Mouse (Mus musculus) ES-E14 (cell line): Measurements from ENCODE around the gene Uggt2. TPM values are rescaled to one million over a fixed set of nuclear protein-coding genes. Genes with fewer than 3 reads are reported as not detected.

Experiments used
- DNase-seq: peaks from one replicate; pipeline ENCODE4 v3.0.0-alpha.2; 2013; ENCODE audit warnings: low read depth, low spot score
- H3K27ac ChIP-seq: 2 replicates; pipeline ENCODE4 v1.5.1; 2012; ENCODE audit warnings: low read depth, mild to moderate bottlenecking, low read length, moderate library complexity, mixed read lengths; ENCODE audit not compliant: poor library complexity, insufficient read depth, severe bottlenecking
- H3K36me3 ChIP-seq: 2 replicates; pipeline ENCODE4 v1.6.1; 2012; ENCODE audit warnings: mild to moderate bottlenecking, low read length, moderate library complexity, mixed read lengths; ENCODE audit not compliant: control insufficient read depth, poor library complexity, insufficient read depth, severe bottlenecking
- H3K4me1 ChIP-seq, 2 experiments: fragments of 150-350 bp in 1 of 2; sonication (generic) in 1 of 2; 2 replicates each; pipeline ENCODE4 v1.6.1; 2012; ENCODE audit warnings: low read length in 2 of 2, mild to moderate bottlenecking in 1 of 2, mixed read lengths in 1 of 2; ENCODE audit not compliant: control insufficient read depth in 2 of 2, insufficient read depth in 2 of 2, poor library complexity in 1 of 2
- H3K4me3 ChIP-seq, 2 experiments: fragments of 150-350 bp in 1 of 2; sonication (generic) in 1 of 2; 2 replicates each; pipeline ENCODE4 v1.5.1; 2012; ENCODE audit warnings: low read length in 2 of 2, low read depth in 1 of 2, mild to moderate bottlenecking in 1 of 2, mixed read lengths in 1 of 2; ENCODE audit not compliant: insufficient read depth in 1 of 2, poor library complexity in 1 of 2, severe bottlenecking in 1 of 2
- H3K9ac ChIP-seq: 2 replicates; pipeline ENCODE4 v1.6.1; 2012; ENCODE audit warnings: low read depth, mild to moderate bottlenecking, low read length, mixed read lengths; ENCODE audit not compliant: poor library complexity, insufficient read depth, severe bottlenecking
- H3K9me3 ChIP-seq: fragments of 150-350 bp; sonication (generic); 2 replicates; pipeline ENCODE4 v1.6.1; 2012; ENCODE audit warnings: low read depth, mild to moderate bottlenecking, low read length; ENCODE audit not compliant: control insufficient read depth, insufficient read depth
- CHD2 ChIP-seq: IDR thresholded peaks from 2 replicates; pipeline ENCODE4 v1.6.1; 2014; ENCODE audit warnings: mild to moderate bottlenecking, low read depth, low read length, inconsistent platforms
- HCFC1 ChIP-seq: IDR thresholded peaks from 2 replicates; pipeline ENCODE4 v1.6.1; 2012; ENCODE audit warnings: low read length, inconsistent platforms, borderline replicate concordance; ENCODE audit not compliant: insufficient read depth
- MAFK ChIP-seq: IDR thresholded peaks from 2 replicates; pipeline ENCODE4 v1.6.1; 2014; ENCODE audit warnings: mild to moderate bottlenecking, low read depth, low read length, inconsistent platforms; ENCODE audit not compliant: insufficient read depth
- ZC3H11A ChIP-seq: IDR thresholded peaks from 2 replicates; pipeline ENCODE4 v1.6.1; 2012; ENCODE audit warnings: low read depth, mild to moderate bottlenecking, inconsistent platforms, low read length, borderline replicate concordance
- ZNF384 ChIP-seq: IDR thresholded peaks from 2 replicates; pipeline ENCODE4 v1.6.1; 2012; ENCODE audit warnings: low read depth, low read length, inconsistent platforms
- in situ Hi-C, 2 experiments: fragments of 600-800 bp; cut with MboI; formaldehyde crosslinking; loops; one replicate each; pipeline ENCODE4 v1.15.1; 2025; ENCODE audit warnings: low sequenced_read_pairs in 2 of 2, inconsistent platforms in 1 of 2; ENCODE audit not compliant: unreplicated experiment in 2 of 2
- total RNA-seq: library from RNA; depleted of rRNA; stranded (reverse); fragments of 300-350 nt; gene quantifications from 2 replicates; pipeline ENCODE4 v1.2.3, GENCODE M21; 2012

Gene Uggt2
- total RNA-seq, 1 experiment = 5.4 TPM

DNA sequence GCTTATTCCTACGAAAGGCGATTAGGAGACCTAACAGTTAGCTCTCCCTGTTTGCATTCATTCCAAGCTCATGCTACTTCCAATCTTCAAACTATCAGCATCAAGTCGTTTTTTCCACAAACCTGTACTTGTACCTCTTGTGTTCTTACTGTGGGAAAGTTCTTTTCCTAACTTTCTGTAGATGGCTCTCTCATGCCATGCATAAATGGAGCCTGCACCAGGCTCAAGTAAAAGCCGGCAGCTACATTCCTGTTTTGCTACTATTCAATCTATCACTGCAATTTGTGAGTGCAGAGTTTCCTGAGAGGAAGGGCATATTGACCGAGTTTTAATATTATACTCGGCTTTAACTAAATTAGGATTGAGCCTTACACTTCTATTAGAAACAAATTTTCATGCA is 13.3 kb upstream of the Uggt2 start:
- no peak overlapping the region for H3K9ac ChIP-seq
- no peak for DNase-seq
- TF ChIP-seq MAFK = no peak
- no peak for TF ChIP-seq ZC3H11A
- TF ChIP-seq CHD2 = no peak
- TF ChIP-seq HCFC1 = no peak
- no peak for TF ChIP-seq ZNF384
- H3K27ac ChIP-seq = no peak overlapping the region
- H3K36me3 ChIP-seq = no peaks in the 10 kb centered on the region
- in situ Hi-C loops = no loop called here
- no peaks in the 10 kb centered on the region for H3K9me3 ChIP-seq
- H3K4me1 ChIP-seq = no peaks in the 10 kb centered on the region
- no peak overlapping the region for H3K4me3 ChIP-seq

DNA sequence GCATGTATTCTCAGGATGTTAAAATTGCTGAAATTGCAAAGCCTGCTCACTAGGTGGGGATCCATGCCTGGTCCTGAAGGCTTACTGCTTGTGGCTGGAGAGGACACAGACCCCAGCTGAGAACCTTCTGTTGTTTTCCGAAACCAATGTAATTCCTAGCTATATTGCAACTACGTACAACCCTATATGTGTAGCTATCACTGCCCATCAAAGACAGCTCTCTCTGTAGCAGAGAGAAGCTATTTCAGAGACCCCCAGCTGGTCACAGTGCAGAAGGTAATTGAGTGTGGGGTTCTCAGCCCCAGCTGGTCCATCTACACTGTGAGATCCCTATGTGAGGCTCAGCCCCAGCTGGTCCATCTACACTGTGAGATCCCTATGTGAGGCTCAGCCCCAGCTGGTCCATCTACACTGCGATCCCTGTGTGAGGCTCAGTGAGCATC is 10.6 kb upstream of the Uggt2 start:
- no peak overlapping the region for H3K4me3 ChIP-seq
- no peak for DNase-seq
- in situ Hi-C loops = no loop called here
- H3K9ac ChIP-seq = no peak overlapping the region
- H3K36me3 ChIP-seq = no peaks in the 10 kb centered on the region
- TF ChIP-seq MAFK (no peak), ZNF384 (no peak), CHD2 (no peak), ZC3H11A (no peak), HCFC1 (no peak)
- H3K27ac ChIP-seq = no peak overlapping the region
- H3K9me3 ChIP-seq = no peaks in the 10 kb centered on the region
- H3K4me1 ChIP-seq = no peaks in the 10 kb centered on the region

DNA sequence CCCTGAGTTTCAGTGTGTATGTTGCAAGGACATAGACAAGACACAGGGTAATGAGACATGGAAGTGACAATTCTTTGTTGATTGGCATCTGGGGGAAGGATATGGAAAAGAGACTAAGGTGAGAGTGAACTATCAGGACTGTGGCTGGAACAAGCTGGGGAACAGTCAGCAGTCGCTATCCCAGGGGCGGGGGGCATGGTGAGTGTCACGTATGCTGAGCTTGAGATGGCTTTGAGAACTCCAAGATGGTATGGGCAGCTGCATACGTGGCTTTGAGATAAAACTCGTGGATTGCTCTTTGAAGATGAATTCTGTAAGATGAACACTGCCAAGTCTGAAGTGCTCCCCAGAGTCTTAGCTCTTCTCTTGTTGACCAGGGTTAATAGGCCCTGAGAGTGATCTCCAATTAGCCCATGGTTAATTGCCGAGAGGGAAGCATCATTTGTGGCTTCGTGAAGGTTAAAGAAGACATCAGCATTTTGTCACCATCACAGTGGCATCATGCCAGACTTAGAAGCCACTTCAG is 9.6 kb upstream of the Uggt2 start:
- Histone ChIP-seq H3K36me3 (no peaks in the 10 kb centered on the region), H3K4me3 (no peak overlapping the region), H3K27ac (no peak overlapping the region), H3K9ac (no peak overlapping the region), H3K9me3 (no peaks in the 10 kb centered on the region), H3K4me1 (no peaks in the 10 kb centered on the region)
- in situ Hi-C loops = no loop called here
- no peak for DNase-seq
- TF ChIP-seq HCFC1 = no peak
- no peak for TF ChIP-seq CHD2
- TF ChIP-seq ZC3H11A = no peak
- TF ChIP-seq ZNF384 = no peak
- TF ChIP-seq MAFK = no peak

DNA sequence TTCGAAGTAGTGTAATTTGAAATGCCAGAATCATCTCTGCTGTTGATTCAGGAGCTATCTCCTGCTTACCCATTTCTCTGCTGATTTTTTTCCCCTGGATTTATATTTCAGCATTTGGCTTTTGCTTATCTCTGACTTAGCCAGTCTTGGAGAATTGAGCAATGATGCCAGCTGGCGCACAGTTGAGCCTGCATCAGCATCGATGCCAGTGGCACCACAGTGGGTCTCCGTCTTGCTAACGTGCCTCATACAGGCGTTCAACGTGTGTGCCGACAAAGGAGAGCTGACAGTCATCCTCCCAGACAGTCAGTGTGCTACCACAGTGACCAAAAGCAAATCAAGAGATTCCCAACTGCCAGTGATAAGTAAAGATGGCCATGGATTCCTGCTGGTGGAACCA is 8.4 kb upstream of the Uggt2 start:
- in situ Hi-C loops = no loop called here
- no peak overlapping the region for H3K4me3 ChIP-seq
- no peak overlapping the region for H3K27ac ChIP-seq
- TF ChIP-seq MAFK = no peak
- TF ChIP-seq ZNF384 = no peak
- no peak for TF ChIP-seq HCFC1
- no peak for TF ChIP-seq CHD2
- no peak overlapping the region for H3K9ac ChIP-seq
- H3K4me1 ChIP-seq = no peaks in the 10 kb centered on the region
- no peaks in the 10 kb centered on the region for H3K9me3 ChIP-seq
- H3K36me3 ChIP-seq = no peaks in the 10 kb centered on the region
- no peak for DNase-seq

DNA sequence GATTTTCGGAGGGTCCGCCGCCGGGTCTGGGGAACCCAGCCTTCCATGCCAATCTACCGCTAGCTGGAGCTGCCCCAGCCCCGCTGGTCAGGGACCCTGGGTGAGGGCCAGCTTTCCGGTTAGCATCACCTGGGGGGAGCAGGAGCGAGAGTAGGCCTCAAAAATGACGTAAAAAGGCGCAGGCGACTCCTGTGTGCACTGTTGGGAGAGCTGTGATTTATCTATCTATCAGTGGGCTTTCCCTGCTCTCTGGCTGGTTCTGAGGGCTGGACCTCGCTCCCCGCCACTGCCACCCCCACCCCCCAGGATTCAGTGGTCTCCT is 301 bp upstream of the Uggt2 start:
- Histone ChIP-seq H3K27ac (no peak overlapping the region), H3K9me3 (no peaks in the 10 kb centered on the region), H3K9ac (peak overlapping the region; percentile 81), H3K4me3 (peak overlapping the region; percentile 87 to 94), H3K36me3 (no peaks in the 10 kb centered on the region), H3K4me1 (no peaks in the 10 kb centered on the region)
- DNase-seq = no peak
- TF ChIP-seq CHD2 (no peak), ZC3H11A (no peak), HCFC1 (no peak), MAFK (no peak), ZNF384 (no peak)
- in situ Hi-C loops = no loop called here
